Mouse (Mus musculus) c-Kit-positive CD71-positive TER-119-positive erythroid progenitor cells, embryonic 14.5 days (primary cell): ENCODE measurements around the gene Rnf222.
"Not testable (repeated sequence)": the region's sequence is repeated elsewhere in the genome, so short reads cannot be mapped to it uniquely, and the experiment has no call there.

ENCODE experiments used
- DNase-seq: peaks from one replicate; pipeline ENCODE4 v3.0.0-alpha.2; 2013; ENCODE audit warnings: low spot score

Rnf222 gene

DNA sequence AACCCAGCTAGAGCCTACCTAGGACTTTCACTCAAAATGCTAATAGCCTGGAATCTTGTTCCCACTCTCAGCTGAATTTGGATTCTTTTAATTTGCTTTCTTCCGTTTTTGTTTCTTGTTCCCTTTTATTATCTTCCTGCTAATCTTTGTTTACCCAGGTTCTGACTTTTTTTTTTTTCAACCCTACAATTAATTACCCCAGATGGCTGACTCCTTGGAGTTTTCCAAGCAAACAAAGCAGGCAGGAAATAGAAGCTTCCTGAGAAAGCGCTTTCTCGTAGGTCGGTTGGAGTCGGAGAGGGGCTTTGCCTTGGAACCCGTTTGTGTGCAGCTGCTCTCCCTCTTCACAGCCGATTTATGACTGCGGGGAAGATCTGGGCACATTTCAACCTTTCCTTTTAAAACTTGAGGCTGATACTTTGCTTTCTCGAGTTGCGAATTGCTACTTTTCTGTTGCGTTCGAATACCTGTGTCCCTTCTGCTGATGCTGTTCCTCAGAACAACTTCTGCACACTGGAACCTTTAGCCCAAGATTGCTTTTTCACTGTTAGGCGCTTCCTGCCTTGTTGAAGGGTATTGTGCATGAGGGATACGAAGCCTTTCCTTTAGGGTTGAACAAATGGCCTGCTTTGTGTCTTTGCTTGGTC is 23.3 kb downstream of the Rnf222 start:
- no peak for DNase-seq

DNA sequence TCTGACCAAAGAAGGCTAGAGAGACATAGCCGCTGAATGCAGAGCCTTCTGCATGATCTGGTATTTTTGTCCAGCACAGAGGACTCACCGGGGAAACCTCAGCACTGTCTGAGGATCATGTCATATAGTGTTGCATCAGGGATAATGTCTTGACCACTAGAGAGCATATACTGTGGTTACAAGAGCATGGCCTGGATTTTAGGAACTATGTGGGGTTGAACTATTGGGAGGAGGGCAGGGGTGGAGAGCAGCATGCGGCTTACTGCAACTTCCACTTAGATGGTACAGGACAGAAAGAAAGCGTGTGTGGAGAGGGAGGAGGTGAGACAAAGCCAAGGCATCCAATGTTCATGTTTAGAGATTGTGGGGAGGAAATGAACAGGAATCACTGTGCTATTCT is 26.2 kb downstream of the Rnf222 start:
- DNase-seq: no peak

DNA sequence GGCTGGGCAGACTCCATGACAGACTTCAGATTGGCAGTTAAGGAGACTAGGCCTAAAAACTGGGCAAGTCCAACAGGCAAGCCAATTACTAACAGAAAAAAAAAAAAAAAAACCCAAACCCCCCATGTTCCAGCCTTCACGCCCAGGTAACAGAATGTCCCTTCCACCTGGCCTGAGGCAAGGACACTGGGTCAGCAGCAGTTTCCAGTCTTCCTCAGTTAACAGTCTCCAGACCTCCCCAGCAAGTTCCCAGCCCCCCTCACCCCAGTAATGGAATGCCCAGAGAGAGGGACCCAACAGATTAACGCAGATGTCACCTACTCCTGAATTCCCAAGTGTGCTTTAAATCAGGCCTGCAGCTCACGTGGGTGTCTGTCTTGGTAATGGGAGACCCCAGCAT is 34.8 kb downstream of the Rnf222 start:
- DNase-seq: no peak

GRCm38 (mm10) chr11:68924749-68925148 is 36.4 kb downstream of the Rnf222 start:
- DNase-seq: no peak

GRCm38 (mm10) chr11:68926981-68927380 is 38.6 kb downstream of the Rnf222 start, which contains the start of gene Odf4:
TSS of gene Odf4 (minus strand) at chr11:68927081.
- DNase-seq: no peak

GRCm38 (mm10) chr11:68929947-68930346 is 41.6 kb downstream of the Rnf222 start:
- DNase-seq: no peak

GRCm38 (mm10) chr11:68933885-68934507 is 45.6 kb downstream of the Rnf222 start:
- DNase-seq: no peak

GRCm38 (mm10) chr11:68936951-68937350 is 48.6 kb downstream of the Rnf222 start:
- not testable (repeated sequence) for DNase-seq

DNA sequence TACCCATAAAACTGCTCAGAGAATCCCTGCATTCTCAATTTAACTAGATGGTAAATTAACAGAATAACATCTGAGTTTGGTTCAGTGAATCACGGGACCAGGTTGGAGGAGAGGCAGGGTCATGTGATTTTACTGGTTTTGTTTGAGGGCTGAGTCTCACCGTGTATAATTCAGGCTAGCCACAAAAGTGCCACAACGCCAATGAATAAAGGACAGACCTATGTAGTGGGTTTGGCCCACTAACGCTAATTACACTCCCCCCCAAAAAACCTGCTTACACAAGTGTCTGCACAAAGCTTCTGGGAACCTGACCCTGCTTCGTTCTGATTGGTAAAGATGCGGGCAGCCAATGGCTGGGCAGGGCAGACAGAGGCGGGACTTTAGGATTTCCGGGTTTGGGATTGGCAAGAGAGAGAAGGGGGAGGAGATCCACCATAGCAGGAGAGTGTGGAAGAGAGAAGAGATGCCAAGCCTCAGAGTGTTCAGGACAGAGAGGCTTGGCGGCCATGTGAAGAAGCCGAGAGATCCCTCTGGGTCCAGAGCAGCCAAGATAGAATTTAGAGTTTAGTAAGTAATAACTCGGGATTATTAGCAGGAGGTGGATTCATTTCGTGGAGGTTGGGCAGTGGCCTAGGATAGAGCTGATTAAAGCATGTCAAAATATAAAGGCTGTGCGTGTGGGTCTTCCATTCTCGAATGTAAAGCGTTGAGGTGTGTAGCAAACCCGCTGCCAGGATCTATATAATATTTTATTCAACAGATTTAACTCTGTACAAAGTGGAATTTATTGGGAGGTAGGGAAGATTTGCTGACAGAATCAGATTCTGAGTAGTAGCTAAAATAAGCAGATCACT is 51.3 kb downstream of the Rnf222 start:
- DNase-seq: peak; percentile 86

DNA sequence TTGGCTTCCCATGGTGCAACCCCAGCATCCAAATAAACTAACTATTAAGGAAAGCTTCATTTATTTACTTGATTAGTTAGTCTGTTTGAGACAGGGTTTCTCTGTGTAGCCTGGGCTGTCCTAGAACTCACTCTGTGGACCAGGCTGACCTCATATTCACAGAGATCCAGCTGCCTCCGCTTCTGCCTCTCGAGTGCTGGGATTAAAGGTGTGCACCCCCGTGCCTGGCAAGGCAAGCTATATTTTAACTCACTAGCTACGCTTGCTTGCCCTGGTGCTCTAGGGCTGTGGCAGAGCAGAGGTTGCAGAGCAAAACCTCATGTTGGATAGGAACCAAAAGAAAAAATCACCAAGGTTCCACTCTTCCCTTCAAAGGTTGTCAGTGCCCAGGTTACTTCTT is 52.2 kb downstream of the Rnf222 start:
- no peak for DNase-seq

DNA sequence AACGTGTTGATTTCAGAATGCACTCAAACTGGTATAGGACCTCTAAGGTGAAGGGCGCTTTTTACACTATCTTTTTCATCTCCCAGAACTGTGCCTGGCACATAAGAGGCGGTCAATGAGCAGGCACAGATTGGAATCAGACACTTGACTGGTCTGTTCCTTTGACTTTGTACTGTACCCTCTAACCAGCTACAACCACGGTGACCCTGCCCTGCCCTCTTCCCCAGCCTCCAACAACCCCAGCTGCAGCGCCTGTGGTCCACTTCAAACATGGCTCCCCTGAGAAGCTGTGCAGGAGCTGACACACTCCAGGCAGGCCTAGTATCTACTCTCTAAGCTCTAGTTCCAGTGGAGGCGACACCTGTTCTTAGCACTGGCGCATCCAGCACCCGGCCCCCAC is 54.4 kb downstream of the Rnf222 start:
- DNase-seq: no peak

DNA sequence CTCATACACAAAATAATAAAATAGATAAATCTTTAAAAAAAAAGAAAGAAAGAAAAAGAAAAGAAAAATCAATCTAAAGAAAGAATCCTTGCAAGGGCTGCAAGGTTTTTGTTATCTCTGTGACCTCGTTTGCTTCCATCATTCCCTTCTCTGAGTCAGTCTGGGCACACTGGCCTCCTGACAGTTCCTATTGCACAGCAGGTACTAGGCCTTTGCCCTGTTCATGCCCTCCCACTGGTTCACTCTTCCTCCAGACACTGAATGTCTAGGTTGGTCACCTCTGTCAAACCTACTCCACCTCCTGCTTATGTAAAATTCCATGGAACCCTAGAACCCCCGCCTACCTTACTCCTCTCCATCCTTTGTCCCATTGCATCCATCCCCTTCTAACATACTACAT is 56.9 kb downstream of the Rnf222 start:
- DNase-seq: no peak
